Mouse (Mus musculus): Measurements from ENCODE around the gene Orm2.

Orm2 gene

DNA sequence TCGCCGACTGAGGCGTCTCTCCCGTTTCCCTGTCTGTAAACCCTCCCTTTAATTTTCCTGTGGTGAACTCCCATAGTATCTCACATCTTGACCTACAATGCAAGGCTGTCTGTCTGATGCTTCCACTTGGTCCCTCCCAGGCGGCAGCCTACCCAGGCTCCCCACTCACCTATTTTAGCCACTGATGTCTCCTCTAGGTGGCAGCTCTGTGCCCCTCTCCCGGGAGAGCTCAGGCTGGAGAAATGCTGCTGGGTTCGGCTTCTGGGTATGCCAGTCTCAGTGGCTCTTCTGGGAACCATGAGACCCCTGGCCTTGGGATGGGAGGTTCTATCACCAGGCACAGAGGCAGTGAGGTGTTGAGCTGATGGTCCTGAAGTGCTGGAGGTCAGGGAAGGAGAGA lies 15.2 kb downstream of the Orm2 start:
- DNase-seq (ENCODE audit: low spot score), result no peak

DNA sequence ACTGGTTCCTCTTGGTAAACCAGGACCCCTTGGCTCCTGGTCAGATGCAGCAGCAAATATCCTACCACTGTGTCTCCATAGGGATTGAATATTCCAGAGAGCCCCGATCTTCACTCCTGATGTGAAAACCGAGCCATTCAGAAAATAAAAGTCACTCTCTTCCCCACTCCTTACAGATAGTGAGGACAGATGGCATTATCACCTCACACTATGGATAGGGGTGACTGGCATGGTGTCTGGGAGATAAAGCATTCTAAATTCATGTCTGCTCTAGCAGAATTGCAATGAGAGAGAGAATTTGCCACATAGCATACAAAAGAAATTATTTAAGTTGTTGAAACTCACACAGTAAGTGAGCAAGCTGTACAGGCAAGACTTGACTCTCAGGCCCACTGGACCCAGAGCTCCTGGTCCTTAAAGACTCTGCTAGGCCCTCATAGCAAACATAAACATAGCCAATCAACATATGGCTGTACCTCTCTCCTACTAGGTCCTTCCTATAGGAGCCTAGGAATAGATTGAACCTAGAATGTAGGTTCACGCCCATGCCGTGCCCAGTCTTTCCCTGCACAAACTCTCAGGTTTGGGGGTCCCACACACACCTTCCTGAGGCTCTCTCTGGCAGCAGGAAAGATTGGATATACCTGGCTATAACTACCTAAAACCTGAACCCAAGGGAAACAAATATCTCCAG lies 20.6 kb downstream of the Orm2 start:
- no peak for DNase-seq (ENCODE audit: low spot score)

DNA sequence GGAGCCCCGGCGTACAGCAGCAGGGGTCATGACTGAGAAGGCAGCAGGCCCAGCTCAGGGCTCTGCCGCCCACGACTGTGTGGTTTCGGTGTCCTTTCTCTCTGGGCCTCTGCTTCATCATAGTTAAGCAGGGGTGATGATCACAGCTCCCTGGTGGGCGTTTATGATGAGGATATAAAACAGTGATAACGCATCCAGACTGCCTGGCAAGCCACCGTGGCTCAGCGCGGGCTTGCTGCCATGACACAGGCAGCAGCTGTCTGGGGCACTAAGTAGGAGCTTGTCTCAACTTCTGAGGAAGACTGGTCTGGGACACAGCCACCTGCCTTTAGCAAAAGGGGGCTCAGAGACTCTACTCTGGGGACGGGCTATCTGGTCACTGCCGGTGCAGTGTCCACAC lies 21.2 kb downstream of the Orm2 start:
- no peak for DNase-seq (ENCODE audit: low spot score)

DNA sequence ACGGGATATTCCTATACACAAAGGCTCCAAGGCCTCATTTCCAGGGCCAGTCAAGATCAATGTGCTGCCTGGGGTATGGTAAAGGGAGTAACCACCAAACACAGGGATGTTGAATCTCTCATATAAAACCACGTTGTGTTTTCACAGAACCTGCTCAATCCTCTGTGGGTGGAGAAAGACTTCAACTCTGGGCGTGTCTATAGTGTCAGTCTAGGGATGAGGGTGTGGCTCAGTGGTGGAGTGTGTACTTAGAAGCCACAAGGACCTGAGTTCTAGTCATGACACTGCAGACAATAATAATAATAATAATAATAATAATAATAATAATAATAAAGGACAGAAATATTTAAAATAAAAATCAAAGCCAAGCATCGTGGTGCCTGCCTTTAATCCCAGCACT lies 22.0 kb downstream of the Orm2 start:
- no peak for DNase-seq (ENCODE audit: low spot score)

DNA sequence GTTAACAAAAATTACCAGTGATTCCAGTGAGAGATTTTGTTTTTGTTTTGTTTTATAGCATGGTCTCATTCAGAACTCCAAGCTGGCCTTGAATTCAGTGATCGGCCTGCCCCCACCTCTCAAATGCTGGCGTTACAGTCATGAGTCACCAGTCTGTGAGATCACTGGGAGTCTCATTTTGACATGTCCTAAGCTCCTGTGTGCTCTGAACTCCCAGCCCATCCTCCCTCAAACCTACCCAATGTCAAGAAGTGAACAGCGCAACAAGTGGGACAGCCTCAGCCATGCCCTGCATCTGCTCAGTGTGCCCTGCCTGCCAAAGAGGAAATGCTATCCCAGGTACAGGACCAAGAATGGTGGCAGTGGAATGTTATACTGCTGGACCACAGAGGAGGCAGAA lies 23.0 kb downstream of the Orm2 start:
- no peak for DNase-seq (ENCODE audit: low spot score)

DNA sequence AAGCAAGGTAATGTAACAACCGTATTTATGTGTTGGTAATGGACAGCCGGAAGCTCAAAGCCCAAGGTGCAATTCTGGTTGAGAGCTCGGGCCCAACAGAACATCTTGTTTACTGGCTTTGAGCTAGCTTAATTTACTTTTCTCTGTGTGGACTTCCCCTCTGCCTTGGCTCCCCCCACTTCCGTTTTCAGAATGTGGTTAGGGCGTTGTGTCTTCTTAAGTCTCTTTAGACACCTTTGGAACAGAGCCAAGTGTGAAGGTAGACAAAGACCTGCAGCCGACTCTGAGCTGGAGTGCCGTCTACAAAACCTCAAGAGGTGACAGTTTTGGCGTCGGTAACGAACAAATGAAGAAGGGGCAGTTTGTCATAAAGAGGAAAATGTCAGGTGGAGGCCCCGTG lies 23.5 kb downstream of the Orm2 start:
- peak; percentile 37 for DNase-seq (ENCODE audit: low spot score)

DNA sequence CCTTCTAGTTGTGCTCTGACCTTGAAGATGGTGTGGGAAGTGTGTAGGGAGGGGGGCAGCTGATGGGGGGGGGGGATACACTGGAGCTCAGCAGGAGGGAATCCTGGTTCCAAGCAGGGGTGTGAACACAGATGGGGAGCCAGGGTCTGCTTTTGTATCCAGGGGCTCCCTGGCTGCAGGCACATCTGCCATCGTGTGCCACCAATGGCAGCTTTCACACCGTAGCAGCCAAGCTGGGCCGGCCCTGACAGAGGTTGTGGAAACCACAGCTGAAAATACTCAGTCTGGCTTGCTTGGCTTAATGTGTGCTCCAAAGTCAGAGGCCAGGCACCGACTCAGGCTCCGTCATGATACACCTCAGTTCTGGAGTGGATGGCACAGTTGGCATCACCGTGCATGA lies 25.8 kb downstream of the Orm2 start:
- no peak for DNase-seq (ENCODE audit: low spot score)

DNA sequence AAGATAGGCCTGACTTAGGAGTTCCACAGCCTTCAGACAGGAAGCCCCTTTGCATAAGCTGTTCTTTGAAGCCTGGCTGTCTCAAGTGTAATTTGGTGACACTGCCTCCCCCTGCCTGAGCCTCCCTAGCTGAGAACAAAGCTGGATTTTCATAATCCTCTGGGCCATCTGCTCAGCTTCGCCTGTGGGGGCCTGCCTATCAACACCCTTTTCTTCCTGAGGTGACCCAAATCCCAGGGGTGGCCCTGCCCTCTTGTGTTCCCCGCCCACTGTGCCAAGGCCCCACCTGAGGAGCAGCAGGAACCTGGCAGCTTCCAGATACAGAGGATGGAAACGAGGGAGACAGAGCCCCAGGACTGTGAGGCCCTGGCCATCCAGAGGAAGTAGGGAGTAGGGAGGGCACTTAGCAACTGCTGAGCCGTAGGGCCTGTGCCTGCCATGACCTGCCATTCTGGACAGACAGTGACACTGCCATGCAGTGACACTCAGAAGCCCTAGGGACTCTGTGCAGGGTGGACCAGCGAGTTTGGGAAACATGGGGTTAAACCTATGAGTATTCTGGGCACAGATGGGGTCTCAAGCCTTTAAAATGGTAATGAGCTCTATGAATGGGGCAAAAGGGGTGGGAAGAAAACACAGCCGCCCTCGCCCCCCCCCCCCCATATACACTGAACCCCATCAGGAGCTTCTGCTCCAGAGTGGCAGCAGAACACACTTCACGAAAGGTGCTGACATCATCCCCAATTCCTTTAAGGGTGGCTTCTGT lies 27.1 kb downstream of the Orm2 start:
- DNase-seq (ENCODE audit: low spot score), result no peak

DNA sequence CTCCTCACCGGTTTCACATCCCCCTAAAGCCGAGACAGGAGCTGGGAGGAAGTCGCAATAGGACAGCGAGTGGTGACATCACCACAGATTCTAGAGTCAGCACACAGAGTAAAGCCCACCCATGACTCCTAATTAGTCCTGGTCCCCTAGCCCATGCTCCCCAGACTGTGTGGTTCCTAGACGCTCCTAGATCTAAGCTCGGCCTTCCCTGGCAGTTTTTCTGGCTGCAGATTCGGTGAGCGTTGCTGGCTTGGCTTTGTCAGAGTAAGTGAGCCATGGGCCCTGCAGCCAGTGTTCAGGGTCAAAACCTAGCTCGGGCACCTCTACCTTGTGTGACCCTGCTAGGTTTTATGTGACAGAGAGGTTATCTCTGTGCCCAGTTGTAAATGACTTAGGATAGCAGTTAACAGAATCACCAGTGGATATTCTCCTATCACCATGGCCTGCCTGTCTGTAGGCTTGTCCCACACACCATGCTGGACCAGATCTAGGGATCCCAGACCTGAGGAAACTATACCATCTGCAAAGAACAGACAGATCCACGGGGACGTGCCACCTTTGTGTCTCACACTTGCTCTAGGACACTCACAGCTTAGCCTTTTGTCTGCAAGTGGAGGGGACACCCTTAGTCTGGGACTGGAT lies 27.8 kb downstream of the Orm2 start:
- no peak for DNase-seq (ENCODE audit: low spot score)

DNA sequence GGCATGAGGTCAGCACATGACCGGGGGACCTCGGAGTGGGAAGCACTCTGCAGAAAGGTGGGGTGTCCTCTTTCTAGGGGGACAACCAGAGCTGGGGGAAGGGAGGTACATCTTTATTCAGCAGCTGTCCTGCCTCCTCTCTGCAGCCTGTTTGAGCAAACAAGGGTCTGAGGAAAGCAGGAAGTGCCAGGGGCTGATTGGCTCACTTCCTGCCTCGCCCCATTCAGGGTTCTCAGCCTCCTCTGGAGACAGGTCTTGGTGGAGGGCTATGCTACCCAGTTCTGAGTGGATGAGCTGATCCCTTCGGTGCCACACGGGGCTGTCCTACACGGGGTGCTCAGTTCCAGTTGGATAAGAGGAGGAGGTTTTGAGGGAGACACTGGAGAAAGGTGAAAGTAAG lies 29.1 kb downstream of the Orm2 start:
- no peak for DNase-seq (ENCODE audit: low spot score)

DNA sequence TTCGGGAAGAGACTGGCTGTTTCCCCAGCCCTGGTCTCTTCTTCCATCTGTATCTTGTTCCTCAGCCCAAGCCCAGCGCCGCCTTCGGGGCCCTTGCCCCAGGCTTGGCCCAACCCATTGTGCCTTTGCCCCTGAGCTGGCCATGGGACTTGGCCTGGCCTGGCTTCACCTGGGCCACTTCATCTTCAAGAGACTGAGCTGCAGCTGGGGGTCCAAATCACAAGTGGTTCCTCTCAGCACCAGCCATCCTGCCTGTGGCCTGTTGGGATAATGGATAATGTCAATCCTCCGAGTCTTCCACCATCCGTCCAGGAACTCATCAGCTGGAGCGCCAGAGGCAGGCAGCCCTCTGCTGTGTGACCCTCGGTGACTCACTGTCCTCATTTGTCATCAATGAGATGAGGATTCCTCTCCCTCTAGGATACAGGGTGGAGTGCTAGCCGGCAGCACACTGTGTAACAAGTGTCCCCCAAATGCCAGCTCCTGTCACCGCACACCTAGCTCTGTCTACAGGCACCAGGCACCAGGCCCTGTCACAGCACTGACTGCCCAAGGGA lies 35.8 kb downstream of the Orm2 start:
- DNase-seq (ENCODE audit: low spot score), result no peak

DNA sequence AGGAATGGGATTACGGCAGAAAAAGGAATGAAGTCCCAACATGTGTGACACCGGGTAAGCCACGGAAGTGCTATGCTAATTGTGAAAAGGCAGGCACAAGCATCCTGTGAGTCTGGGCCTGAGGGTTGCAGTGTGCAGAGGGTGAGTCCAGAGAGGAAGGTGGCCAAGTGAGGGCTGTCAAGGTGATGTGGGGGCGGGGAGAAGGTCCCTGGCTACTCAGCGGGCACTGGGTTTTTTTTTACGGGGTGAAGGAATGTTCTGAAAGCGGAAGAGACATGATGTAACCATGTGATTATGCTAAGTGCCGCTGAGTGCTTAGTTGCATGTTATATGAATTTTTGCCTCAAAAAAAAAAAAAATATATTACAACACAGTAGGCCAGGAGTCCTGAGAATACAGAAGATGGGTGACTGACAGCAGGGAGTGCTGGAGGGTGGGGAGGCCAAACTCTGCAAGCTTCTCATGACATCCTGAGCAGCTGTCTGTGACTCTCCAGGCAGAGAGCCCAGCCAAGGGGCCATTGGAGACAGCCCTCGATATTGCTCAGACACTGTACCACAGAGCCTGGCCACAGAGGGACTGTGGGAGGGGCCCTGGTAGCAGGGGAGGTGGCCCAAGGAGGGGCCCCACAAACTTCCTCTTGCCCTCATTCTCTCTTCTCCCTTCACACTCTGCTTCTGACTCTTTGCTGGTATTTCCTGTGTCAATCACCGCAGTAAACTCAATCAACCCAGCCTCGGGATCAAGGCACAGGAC lies 36.8 kb downstream of the Orm2 start:
- DNase-seq (ENCODE audit: low spot score), result peak; percentile 19

DNA sequence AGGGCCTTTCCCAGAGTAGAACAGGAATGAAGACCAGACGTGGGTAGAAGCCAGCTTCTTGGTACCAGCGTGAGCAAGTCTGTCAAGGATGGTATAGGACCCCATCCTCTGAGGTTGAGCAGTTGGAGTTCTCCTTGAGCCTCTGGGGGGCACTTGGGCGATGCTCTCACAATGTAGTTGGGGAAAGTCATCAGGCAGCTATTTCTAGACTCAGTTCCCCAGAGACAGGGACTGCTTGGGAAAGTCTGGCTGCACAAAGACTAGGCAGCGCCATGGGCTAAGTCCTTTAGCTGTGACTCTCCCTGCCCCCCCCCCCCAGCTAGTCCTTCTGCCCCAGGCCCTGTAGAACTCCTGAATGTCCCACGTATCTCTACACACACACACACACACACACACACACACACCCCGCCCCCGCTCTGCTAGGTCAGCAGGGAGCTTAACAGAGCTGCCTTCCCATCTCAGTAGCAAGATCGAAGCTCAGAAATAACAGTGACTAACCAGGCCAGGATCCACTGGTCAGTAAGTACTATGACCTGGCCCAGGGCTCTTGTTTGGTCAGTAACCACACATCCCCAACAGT lies 37.5 kb downstream of the Orm2 start:
- no peak for DNase-seq (ENCODE audit: low spot score)

DNA sequence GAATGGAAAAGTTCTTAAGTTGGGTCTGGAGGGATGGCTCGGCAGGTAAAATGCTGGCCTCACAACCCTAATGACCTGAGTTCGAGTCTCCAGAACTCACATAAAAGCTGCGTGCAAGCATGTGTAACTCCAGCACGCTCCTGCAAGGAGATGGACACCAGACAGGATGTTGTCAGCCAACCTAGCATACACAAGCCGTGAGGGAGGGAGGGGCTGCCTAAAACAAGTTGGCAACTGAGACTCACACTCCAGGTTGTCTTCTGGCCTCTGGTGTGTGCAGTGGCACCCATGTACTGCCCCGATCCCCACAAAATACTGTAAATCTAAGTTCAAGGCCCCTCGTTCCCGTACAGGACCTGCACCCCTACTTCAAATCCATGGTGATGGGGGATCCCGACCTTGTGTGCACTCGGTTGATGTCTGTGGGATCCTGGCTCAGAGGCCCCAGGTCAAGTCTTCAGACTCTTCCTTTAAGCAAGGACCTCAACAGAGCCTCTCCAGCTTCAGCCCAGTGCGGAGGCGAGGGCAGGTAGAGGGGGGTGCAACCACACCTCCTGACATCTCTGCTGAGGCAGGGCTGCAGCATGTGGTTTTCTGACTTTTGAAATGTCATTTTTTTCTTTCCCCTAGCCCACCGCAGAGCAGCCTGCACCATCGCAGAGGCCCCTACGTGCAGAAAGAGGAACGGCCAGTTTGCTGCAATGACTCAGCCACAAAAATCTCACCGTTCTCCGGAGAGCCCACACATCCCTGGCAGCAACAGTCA lies 38.5 kb downstream of the Orm2 start:
- no peak for DNase-seq (ENCODE audit: low spot score)

DNA sequence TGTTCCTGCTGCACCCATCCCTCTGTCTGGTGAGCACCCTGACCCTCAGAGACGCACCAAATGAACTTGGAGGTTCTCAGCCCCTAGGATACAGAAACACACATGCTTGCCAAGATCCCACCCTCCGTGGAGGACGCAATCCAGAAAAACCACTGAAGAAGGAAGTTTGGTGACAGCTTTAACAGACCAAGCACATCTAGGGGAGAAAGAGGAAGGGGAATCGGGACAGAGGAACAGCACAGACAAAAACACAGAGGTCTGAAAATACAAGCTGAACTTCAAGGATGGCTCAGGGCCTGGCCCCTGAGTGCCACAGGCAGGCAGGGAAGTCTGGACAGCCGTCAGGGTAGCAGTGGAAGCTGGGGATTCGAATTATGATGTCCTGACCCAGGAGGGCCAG lies 39.4 kb downstream of the Orm2 start:
- no peak for DNase-seq (ENCODE audit: low spot score)

DNA sequence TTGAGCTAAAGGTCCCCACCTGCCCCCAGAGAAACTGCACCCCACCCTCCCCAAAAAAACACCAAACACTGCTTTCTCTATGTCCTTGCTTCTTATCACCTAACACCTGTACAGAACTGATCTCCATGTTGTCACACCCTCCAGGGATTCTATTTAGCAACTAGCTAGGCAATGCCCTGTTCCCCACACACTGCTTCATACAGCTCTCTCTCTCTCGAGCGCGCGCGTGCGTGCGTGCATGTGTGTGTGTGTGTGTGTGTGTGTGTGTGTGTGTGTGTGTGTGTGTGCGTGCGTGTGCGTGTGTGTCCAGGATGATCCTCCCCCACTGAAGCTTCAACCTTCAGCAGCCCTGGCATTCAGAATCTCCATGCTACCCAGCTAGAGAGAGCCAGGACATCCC lies 39.8 kb downstream of the Orm2 start:
- no peak for DNase-seq (ENCODE audit: low spot score)

DNA sequence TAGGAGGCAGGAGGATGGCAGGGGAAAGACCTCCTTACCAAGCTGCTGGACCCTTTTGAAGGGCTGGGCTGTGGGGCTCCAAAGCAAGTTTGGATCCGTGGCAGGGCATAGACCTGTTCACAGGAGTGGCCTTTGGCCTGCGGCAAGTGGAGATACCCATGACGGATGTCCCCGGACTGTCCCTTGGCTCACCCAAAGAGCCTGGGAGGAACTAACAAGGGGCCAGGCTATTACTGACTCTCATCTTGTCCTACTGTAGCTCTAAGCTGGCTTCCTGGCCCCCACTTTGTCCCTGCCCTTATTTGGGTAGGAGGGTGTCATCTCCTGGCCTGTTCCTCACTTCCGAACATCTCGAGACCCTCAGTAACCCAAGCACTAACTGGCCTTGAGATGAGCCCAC lies 40.3 kb downstream of the Orm2 start:
- no peak for DNase-seq (ENCODE audit: low spot score)

DNA sequence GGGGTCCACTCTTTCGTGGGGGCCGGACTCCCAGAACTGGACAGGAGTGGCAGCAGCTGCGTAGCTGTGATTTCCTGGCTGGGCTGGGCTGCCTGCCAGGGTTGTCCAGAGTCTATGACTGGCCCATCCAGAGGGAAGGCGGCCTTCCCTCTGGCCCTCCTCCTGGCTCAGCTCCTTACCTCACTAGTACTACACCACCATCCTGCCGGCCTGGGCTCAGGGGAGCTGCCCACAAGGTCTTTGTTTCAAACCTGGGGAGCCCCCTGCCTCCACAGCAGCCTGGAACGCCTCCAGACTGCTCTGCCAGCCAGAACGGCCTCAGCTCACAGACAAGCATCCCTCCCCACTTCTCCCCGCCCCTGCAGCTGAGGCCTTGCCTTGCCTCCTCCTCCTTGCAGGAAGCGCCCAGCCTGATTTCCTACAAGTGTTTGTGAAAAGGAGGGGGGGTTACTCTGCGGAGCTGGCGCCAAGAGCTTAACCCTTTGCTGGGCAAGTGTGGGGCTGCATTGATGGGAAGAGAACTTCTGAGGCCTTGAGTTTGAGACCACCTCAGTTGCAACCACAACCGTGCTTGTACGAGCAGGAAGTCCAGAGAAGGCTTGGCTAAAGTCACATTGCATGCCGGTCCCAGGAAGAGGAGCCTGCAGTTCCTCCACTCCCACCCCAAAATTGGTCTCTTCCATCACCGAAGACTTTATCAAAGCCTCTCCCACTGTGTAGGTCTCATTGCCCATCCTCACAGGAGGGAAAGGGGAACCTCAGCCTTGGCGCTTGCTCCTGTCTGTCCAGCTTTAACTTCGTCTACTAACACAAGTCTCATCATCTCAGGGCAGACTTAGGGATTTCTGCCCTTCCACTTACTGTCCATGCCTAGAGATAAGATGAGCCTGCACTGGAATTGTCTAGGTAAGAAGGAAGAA lies 41.1 kb downstream of the Orm2 start, which contains the start of gene Akna:
Gene Akna (minus strand): TSS at position 315 of the 920 bp plus-strand sequence.
- DNase-seq (ENCODE audit: low spot score), result peak; percentile 66

DNA sequence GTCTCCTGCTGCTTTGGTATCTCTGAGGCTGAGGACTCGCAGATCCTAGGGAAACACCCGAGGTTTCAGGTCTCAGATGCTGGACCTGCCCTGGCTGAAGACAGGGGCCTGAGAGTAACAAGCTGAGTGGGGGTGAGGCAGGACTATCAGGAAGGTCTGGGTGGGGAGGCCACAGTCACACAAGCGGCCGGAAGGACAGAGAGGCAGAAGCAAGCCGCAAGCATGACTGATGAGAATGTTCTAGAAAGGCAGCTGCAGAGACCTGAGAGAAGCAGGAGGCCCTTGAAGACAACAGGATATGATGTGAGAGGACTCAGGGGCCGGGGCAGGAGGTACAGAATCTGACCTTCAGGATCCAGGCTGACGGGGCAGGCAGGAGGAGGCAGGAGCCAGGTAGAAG lies 42.0 kb downstream of the Orm2 start:
- DNase-seq (ENCODE audit: low spot score), result peak; percentile 48

DNA sequence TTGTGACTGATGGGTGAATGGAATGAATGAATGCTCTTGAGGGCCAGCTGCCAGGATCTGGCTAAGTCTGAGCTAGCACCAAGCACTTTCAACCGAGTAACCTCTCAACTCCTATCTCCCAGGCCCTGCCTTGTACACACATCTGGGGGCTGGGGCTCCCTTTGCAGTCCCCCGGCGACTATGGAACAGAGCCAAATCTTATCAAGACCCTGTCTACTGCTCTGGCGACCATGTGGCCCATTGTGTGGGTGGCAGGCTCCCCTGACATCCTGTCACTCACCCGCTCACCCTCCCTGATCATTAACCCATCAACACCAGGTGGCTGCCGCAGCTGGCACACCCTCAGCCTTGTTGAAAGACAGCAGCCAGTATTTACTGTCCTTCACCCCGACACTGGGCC lies 42.8 kb downstream of the Orm2 start:
- DNase-seq (ENCODE audit: low spot score), result peak; percentile 40
